Mouse (Mus musculus): Measurements from ENCODE around the gene Bicra. TPM values are rescaled to one million over a fixed set of nuclear protein-coding genes. Genes with fewer than 3 reads are reported as not detected.

Bicra gene
- polyA plus RNA-seq, 1 experiment from 2014 or later: 4.9 TPM

GRCm38 (mm10) chr7:15954436-15954835 is 93.3 kb downstream of the Bicra start:
- Histone ChIP-seq H3K36me3 (ENCODE audit: control insufficient read depth, insufficient read depth, low read length) (peaks cover 4% of the 10 kb centered on the region), H3K9me3 (replicated peaks; ENCODE audit: control insufficient read depth, low read length) (0 out of 2 replicates have a peak, but pooled peaks cover 5% of the 10 kb centered on the region), H3K9ac (ENCODE audit: low read depth, low read length) (no peak overlapping the region), H3K4me3 (ENCODE audit: low read depth, low read length) (no peak overlapping the region), H3K27me3 (ENCODE audit: control insufficient read depth, insufficient read depth, low read length) (no peaks in the 10 kb centered on the region; the same call in 1 of the 2 replicates), H3K4me2 (no peak overlapping the region), H3K4me1 (ENCODE audit: control insufficient read depth, insufficient read depth, low read length) (peaks cover 12% of the 10 kb centered on the region), H3K27ac (ENCODE audit: low read depth, low read length) (0 out of 2 replicates have a peak overlapping the region, but pooled peaks have one; percentile 18)
- 75% methylated on average over 7 of the region's 7 CpGs for WGBS (ENCODE audit: insufficient replicate concordance)
- no peak for ATAC-seq (replicated peaks; ENCODE audit: insufficient number of reproducible peaks, low FRiP score, low TSS enrichment)

- Histone ChIP-seq H3K9ac (ENCODE audit: low read depth, low read length) (no peak overlapping the region), H3K4me1 (ENCODE audit: control insufficient read depth, insufficient read depth, low read length) (peaks cover 16% of the 10 kb centered on the region), H3K9me3 (replicated peaks; ENCODE audit: control insufficient read depth, low read length) (0 out of 2 replicates have a peak, but pooled peaks cover 5% of the 10 kb centered on the region), H3K4me2 (no peak overlapping the region), H3K27me3 (ENCODE audit: control insufficient read depth, insufficient read depth, low read length) (no peaks in the 10 kb centered on the region; the same call in 1 of the 2 replicates), H3K36me3 (ENCODE audit: control insufficient read depth, insufficient read depth, low read length) (peaks cover 4% of the 10 kb centered on the region), H3K27ac (ENCODE audit: low read depth, low read length) (no peak overlapping the region), H3K4me3 (ENCODE audit: low read depth, low read length) (no peak overlapping the region)
- 82% methylated on average over 13 of the region's 13 CpGs for WGBS (ENCODE audit: insufficient replicate concordance)
- ATAC-seq (replicated peaks; ENCODE audit: insufficient number of reproducible peaks, low FRiP score, low TSS enrichment): no peak
Measured at GRCm38 (mm10) chr7:15953307-15954074, 94.2 kb downstream of the Bicra start.

GRCm38 (mm10) chr7:15952416-15952815 is 95.3 kb downstream of the Bicra start:
- Histone ChIP-seq H3K4me1 (ENCODE audit: control insufficient read depth, insufficient read depth, low read length) (peaks cover 19% of the 10 kb centered on the region), H3K27ac (ENCODE audit: low read depth, low read length) (no peak overlapping the region), H3K9ac (ENCODE audit: low read depth, low read length) (no peak overlapping the region), H3K36me3 (ENCODE audit: control insufficient read depth, insufficient read depth, low read length) (peaks cover 4% of the 10 kb centered on the region), H3K4me2 (no peak overlapping the region), H3K4me3 (ENCODE audit: low read depth, low read length) (no peak overlapping the region), H3K27me3 (ENCODE audit: control insufficient read depth, insufficient read depth, low read length) (no peaks in the 10 kb centered on the region; the same call in 1 of the 2 replicates), H3K9me3 (replicated peaks; ENCODE audit: control insufficient read depth, low read length) (0 out of 2 replicates have a peak, but pooled peaks cover 5% of the 10 kb centered on the region)
- ATAC-seq (replicated peaks; ENCODE audit: insufficient number of reproducible peaks, low FRiP score, low TSS enrichment): peak; percentile 58
- WGBS (ENCODE audit: insufficient replicate concordance): 38% methylated on average over 3 of the region's 3 CpGs

- ATAC-seq (replicated peaks; ENCODE audit: insufficient number of reproducible peaks, low FRiP score, low TSS enrichment): no peak
- H3K9me3 ChIP-seq (replicated peaks; ENCODE audit: control insufficient read depth, low read length): 0 out of 2 replicates have a peak, but pooled peaks cover 5% of the 10 kb centered on the region
- no peak overlapping the region for H3K4me3 ChIP-seq (ENCODE audit: low read depth, low read length)
- no peaks in the 10 kb centered on the region for H3K27me3 ChIP-seq (ENCODE audit: control insufficient read depth, insufficient read depth, low read length)
- H3K27ac ChIP-seq (ENCODE audit: low read depth, low read length): no peak overlapping the region
- 82% methylated on average over 15 of the region's 15 CpGs for WGBS (ENCODE audit: insufficient replicate concordance)
- no peak overlapping the region for H3K9ac ChIP-seq (ENCODE audit: low read depth, low read length)
- peaks cover 12% of the 10 kb centered on the region for H3K4me1 ChIP-seq (ENCODE audit: control insufficient read depth, insufficient read depth, low read length)
- H3K36me3 ChIP-seq (ENCODE audit: control insufficient read depth, insufficient read depth, low read length): no peaks in the 10 kb centered on the region; the same call in 1 of the 2 replicates
- H3K4me2 ChIP-seq: no peak overlapping the region
Measured at GRCm38 (mm10) chr7:15950008-15950407, 97.7 kb downstream of the Bicra start.

- Histone ChIP-seq H3K27me3 (ENCODE audit: control insufficient read depth, insufficient read depth, low read length) (no peaks in the 10 kb centered on the region), H3K9ac (ENCODE audit: low read depth, low read length) (no peak overlapping the region), H3K4me3 (ENCODE audit: low read depth, low read length) (no peak overlapping the region), H3K4me2 (peak overlapping the region; percentile 59), H3K36me3 (ENCODE audit: control insufficient read depth, insufficient read depth, low read length) (no peaks in the 10 kb centered on the region; the same call in 1 of the 2 replicates), H3K9me3 (replicated peaks; ENCODE audit: control insufficient read depth, low read length) (0 out of 2 replicates have a peak, but pooled peaks cover 5% of the 10 kb centered on the region), H3K27ac (ENCODE audit: low read depth, low read length) (peak overlapping the region; percentile 22; the same call in 1 of the 2 replicates), H3K4me1 (ENCODE audit: control insufficient read depth, insufficient read depth, low read length) (peaks cover 14% of the 10 kb centered on the region)
- WGBS (ENCODE audit: insufficient replicate concordance): 66% methylated on average over 7 of the region's 7 CpGs
- no peak for ATAC-seq (replicated peaks; ENCODE audit: insufficient number of reproducible peaks, low FRiP score, low TSS enrichment)
Measured at GRCm38 (mm10) chr7:15949216-15949790, 98.4 kb downstream of the Bicra start.

- WGBS (ENCODE audit: insufficient replicate concordance): 4% methylated on average over 23 of the region's 23 CpGs
- H3K4me3 ChIP-seq (ENCODE audit: low read depth, low read length): peak overlapping the region; percentile 30
- ATAC-seq (replicated peaks; ENCODE audit: insufficient number of reproducible peaks, low FRiP score, low TSS enrichment): peak; percentile 65
- peak overlapping the region; percentile 59; the same call in 1 of the 2 replicates for H3K27ac ChIP-seq (ENCODE audit: low read depth, low read length)
- H3K36me3 ChIP-seq (ENCODE audit: control insufficient read depth, insufficient read depth, low read length): no peaks in the 10 kb centered on the region; the same call in 1 of the 2 replicates
- peak overlapping the region; percentile 59 for H3K4me2 ChIP-seq
- peaks cover 14% of the 10 kb centered on the region for H3K4me1 ChIP-seq (ENCODE audit: control insufficient read depth, insufficient read depth, low read length)
- no peaks in the 10 kb centered on the region for H3K27me3 ChIP-seq (ENCODE audit: control insufficient read depth, insufficient read depth, low read length)
- peak overlapping the region; percentile 67 for H3K9ac ChIP-seq (ENCODE audit: low read depth, low read length)
- H3K9me3 ChIP-seq (replicated peaks; ENCODE audit: control insufficient read depth, low read length): 0 out of 2 replicates have a peak, but pooled peaks cover 2% of the 10 kb centered on the region
Measured at GRCm38 (mm10) chr7:15948381-15948941, 99.3 kb downstream of the Bicra start.

- ATAC-seq (replicated peaks; ENCODE audit: insufficient number of reproducible peaks, low FRiP score, low TSS enrichment): no peak
Measured at GRCm38 (mm10) chr7:15947653-15948260, 100.0 kb downstream of the Bicra start.

More at GRCm38 (mm10) chr7:15947653-15948260, 100.0 kb downstream of the Bicra start:
- 45% methylated on average over 4 of the region's 4 CpGs for WGBS (ENCODE audit: insufficient replicate concordance)
- H3K9ac ChIP-seq (ENCODE audit: low read depth, low read length): no peak overlapping the region
- H3K27me3 ChIP-seq (ENCODE audit: control insufficient read depth, insufficient read depth, low read length): no peaks in the 10 kb centered on the region
- peaks cover 14% of the 10 kb centered on the region for H3K4me1 ChIP-seq (ENCODE audit: control insufficient read depth, insufficient read depth, low read length)
- no peaks in the 10 kb centered on the region for H3K9me3 ChIP-seq (replicated peaks; ENCODE audit: control insufficient read depth, low read length)
- no peak overlapping the region for H3K4me3 ChIP-seq (ENCODE audit: low read depth, low read length)
- peaks cover 6% of the 10 kb centered on the region for H3K36me3 ChIP-seq (ENCODE audit: control insufficient read depth, insufficient read depth, low read length)
- H3K4me2 ChIP-seq: peak overlapping the region; percentile 59; the same call in 1 of the 2 replicates
- H3K27ac ChIP-seq (ENCODE audit: low read depth, low read length): 0 out of 2 replicates have a peak overlapping the region, but pooled peaks have one; percentile 59
